Mouse (Mus musculus) heart, embryonic 10.5 days (tissue): ENCODE results near the gene Gpr176. TPM values are rescaled to one million over a fixed set of nuclear protein-coding genes. Genes with fewer than 3 reads are reported as not detected.

ENCODE experiments used
- DNase-seq: peaks from one replicate; pipeline ENCODE4 v3.0.0-alpha.2; 2017; ENCODE audit warnings: low spot score
- H3K27ac ChIP-seq: fragments of 300-500 bp; sonication (generic); 2 replicates; pipeline ENCODE4 v1.5.1; 2016; ENCODE audit warnings: mild to moderate bottlenecking
- H3K27me3 ChIP-seq: fragments of 300-500 bp; sonication (generic); 2 replicates; pipeline ENCODE4 v1.6.1; 2016; ENCODE audit warnings: mild to moderate bottlenecking; ENCODE audit not compliant: poor library complexity, insufficient read depth, severe bottlenecking
- H3K36me3 ChIP-seq: fragments of 300-500 bp; sonication (generic); 2 replicates; pipeline ENCODE4 v1.6.1; 2016; ENCODE audit warnings: mild to moderate bottlenecking, moderate library complexity
- H3K4me1 ChIP-seq: fragments of 300-500 bp; sonication (generic); 2 replicates; pipeline ENCODE4 v1.6.1; 2016; ENCODE audit warnings: mild to moderate bottlenecking
- H3K4me3 ChIP-seq: fragments of 300-500 bp; sonication (generic); 2 replicates; pipeline ENCODE4 v1.5.1; 2016; ENCODE audit warnings: mild to moderate bottlenecking, moderate library complexity
- H3K9me3 ChIP-seq: fragments of 300-500 bp; sonication (generic); 2 replicates; pipeline ENCODE4 v1.6.1; 2016; ENCODE audit warnings: mild to moderate bottlenecking, moderate library complexity
- WGBS: fragments of 180-500 bp; shearing (Covaris S2); methylation state at CpG from one replicate; pipeline ENCODE4 v1.1.7; 2016; 5-methylcytosine and 5-hydroxymethylcytosine counted together
- polyA plus RNA-seq: library from polyadenylated mRNA; unstranded; fragments of >200 nt; fragmentation: Nextera tagmentation; extraction: Ambion mirVana; gene quantifications from 2 replicates; pipeline ENCODE4 v1.2.1, GENCODE M21; 2016

Gpr176 gene
- polyA plus RNA-seq, 1 experiment from 2014 or later: 0.39 TPM

GRCm38 (mm10) chr2:118288326-118289065 lies 84.7 kb downstream of the Gpr176 start:
- Histone ChIP-seq H3K27ac (no peak overlapping the region), H3K4me1 (no peaks in the 10 kb centered on the region), H3K27me3 (no peaks in the 10 kb centered on the region), H3K9me3 (no peaks in the 10 kb centered on the region), H3K4me3 (no peak overlapping the region), H3K36me3 (no peaks in the 10 kb centered on the region)
- WGBS: 90% methylated on average over 9 of the region's 9 CpGs
- DNase-seq: no peak

GRCm38 (mm10) chr2:118287678-118288077 lies 85.5 kb downstream of the Gpr176 start:
- H3K4me1 ChIP-seq: no peaks in the 10 kb centered on the region
- no peaks in the 10 kb centered on the region for H3K9me3 ChIP-seq
- no peaks in the 10 kb centered on the region for H3K36me3 ChIP-seq
- no peak overlapping the region for H3K4me3 ChIP-seq
- H3K27me3 ChIP-seq: no peaks in the 10 kb centered on the region
- 80% methylated on average over 4 of the region's 4 CpGs for WGBS
- no peak for DNase-seq
- H3K27ac ChIP-seq: no peak overlapping the region

- Histone ChIP-seq H3K36me3 (no peaks in the 10 kb centered on the region), H3K4me3 (no peak overlapping the region), H3K9me3 (no peaks in the 10 kb centered on the region), H3K27me3 (no peaks in the 10 kb centered on the region), H3K27ac (no peak overlapping the region), H3K4me1 (peaks cover 3% of the 10 kb centered on the region)
- no peak for DNase-seq
- 75% methylated on average over 3 of the region's 3 CpGs for WGBS
Observed at GRCm38 (mm10) chr2:118282467-118282866, 90.8 kb downstream of the Gpr176 start.

GRCm38 (mm10) chr2:118278249-118278648 lies 95.0 kb downstream of the Gpr176 start:
- no peak for DNase-seq
- WGBS: 85% methylated on average over 8 of the region's 8 CpGs

GRCm38 (mm10) chr2:118271606-118272005 lies 101.6 kb downstream of the Gpr176 start:
- DNase-seq: no peak
- no peaks in the 10 kb centered on the region for H3K4me1 ChIP-seq
- no peak overlapping the region for H3K27ac ChIP-seq
- H3K27me3 ChIP-seq: no peaks in the 10 kb centered on the region
- no peaks in the 10 kb centered on the region for H3K36me3 ChIP-seq
- no peak overlapping the region for H3K4me3 ChIP-seq
- H3K9me3 ChIP-seq: no peaks in the 10 kb centered on the region
- 86% methylated on average over 10 of the region's 10 CpGs for WGBS

More at GRCm38 (mm10) chr2:118278249-118278648, 95.0 kb downstream of the Gpr176 start:
- H3K9me3 ChIP-seq: no peaks in the 10 kb centered on the region
- H3K4me1 ChIP-seq: peaks cover 3% of the 10 kb centered on the region
- no peak overlapping the region for H3K4me3 ChIP-seq
- no peak overlapping the region for H3K27ac ChIP-seq
- no peaks in the 10 kb centered on the region for H3K36me3 ChIP-seq
- no peaks in the 10 kb centered on the region for H3K27me3 ChIP-seq

- Histone ChIP-seq H3K4me1 (no peaks in the 10 kb centered on the region), H3K36me3 (no peaks in the 10 kb centered on the region), H3K27me3 (no peaks in the 10 kb centered on the region), H3K27ac (no peak overlapping the region), H3K4me3 (no peak overlapping the region), H3K9me3 (no peaks in the 10 kb centered on the region)
- DNase-seq: no peak
- WGBS: 89% methylated on average over 14 of the region's 14 CpGs
Observed at GRCm38 (mm10) chr2:118270213-118270612, 103.0 kb downstream of the Gpr176 start.

- Histone ChIP-seq H3K27me3 (peaks cover 9% of the 10 kb centered on the region), H3K9me3 (no peaks in the 10 kb centered on the region), H3K36me3 (no peaks in the 10 kb centered on the region), H3K27ac (no peak overlapping the region), H3K4me1 (no peaks in the 10 kb centered on the region), H3K4me3 (no peak overlapping the region)
- WGBS: 43% methylated on average over 2 of the region's 2 CpGs
- DNase-seq: no peak
Observed at GRCm38 (mm10) chr2:118263914-118264201, 109.4 kb downstream of the Gpr176 start.

- DNase-seq: no peak
- Histone ChIP-seq H3K27ac (no peak overlapping the region), H3K27me3 (peaks cover 9% of the 10 kb centered on the region), H3K4me1 (no peaks in the 10 kb centered on the region), H3K36me3 (no peaks in the 10 kb centered on the region), H3K9me3 (no peaks in the 10 kb centered on the region), H3K4me3 (no peak overlapping the region)
- WGBS: 20% methylated on average over 8 of the region's 8 CpGs
Observed at GRCm38 (mm10) chr2:118263151-118263913, 109.9 kb downstream of the Gpr176 start.

- WGBS: 53% methylated on average over 8 of the region's 8 CpGs
Observed at GRCm38 (mm10) chr2:118262673-118263072, 110.5 kb downstream of the Gpr176 start.

GRCm38 (mm10) chr2:118259746-118260145 lies 113.5 kb downstream of the Gpr176 start:
- Histone ChIP-seq H3K27ac (no peak overlapping the region), H3K4me1 (0 out of 2 replicates have a peak, but pooled peaks cover 5% of the 10 kb centered on the region), H3K36me3 (no peaks in the 10 kb centered on the region), H3K9me3 (no peaks in the 10 kb centered on the region), H3K27me3 (peaks cover 9% of the 10 kb centered on the region), H3K4me3 (no peak overlapping the region)
- WGBS: 81% methylated on average over 5 of the region's 5 CpGs
- no peak for DNase-seq

More at GRCm38 (mm10) chr2:118262673-118263072, 110.5 kb downstream of the Gpr176 start:
- no peak overlapping the region for H3K4me3 ChIP-seq
- peaks cover 9% of the 10 kb centered on the region for H3K27me3 ChIP-seq
- no peaks in the 10 kb centered on the region for H3K9me3 ChIP-seq
- no peak for DNase-seq
- no peaks in the 10 kb centered on the region for H3K36me3 ChIP-seq
- no peaks in the 10 kb centered on the region for H3K4me1 ChIP-seq
- no peak overlapping the region for H3K27ac ChIP-seq

GRCm38 (mm10) chr2:118257094-118257493 lies 116.1 kb downstream of the Gpr176 start:
- peak overlapping the region; percentile 67 for H3K4me3 ChIP-seq
- DNase-seq: no peak
- H3K9me3 ChIP-seq: no peaks in the 10 kb centered on the region
- H3K36me3 ChIP-seq: no peaks in the 10 kb centered on the region
- 0 out of 2 replicates have a peak, but pooled peaks cover 5% of the 10 kb centered on the region for H3K4me1 ChIP-seq
- H3K27ac ChIP-seq: no peak overlapping the region
- 69% methylated on average over 8 of the region's 8 CpGs for WGBS
- H3K27me3 ChIP-seq: no peaks in the 10 kb centered on the region; the same call in 1 of the 2 replicates

- no peaks in the 10 kb centered on the region for H3K36me3 ChIP-seq
- no peaks in the 10 kb centered on the region; the same call in 1 of the 2 replicates for H3K27me3 ChIP-seq
- peak; percentile 92 for DNase-seq
- 0 out of 2 replicates have a peak within 1 kb of the TSS, but pooled peaks have one; percentile 52 for H3K27ac ChIP-seq
- H3K9me3 ChIP-seq: no peaks in the 10 kb centered on the region
- peak within 1 kb of the TSS; percentile 67 for H3K4me3 ChIP-seq
- 2% methylated on average over 25 of the region's 25 CpGs for WGBS
- H3K4me1 ChIP-seq: 0 out of 2 replicates have a peak, but pooled peaks cover 5% of the 10 kb centered on the region
Observed at GRCm38 (mm10) chr2:118256621-118257053, 116.6 kb downstream of the Gpr176 start, which contains the start of gene Fsip1. TSS of gene Fsip1 (minus strand) at chr2:118256966.

- no peak for DNase-seq
- no peaks in the 10 kb centered on the region; the same call in 1 of the 2 replicates for H3K27me3 ChIP-seq
- 69% methylated on average over 8 of the region's 8 CpGs for WGBS
- H3K4me3 ChIP-seq: no peak overlapping the region
- H3K4me1 ChIP-seq: 0 out of 2 replicates have a peak, but pooled peaks cover 5% of the 10 kb centered on the region
- no peak overlapping the region for H3K27ac ChIP-seq
- no peaks in the 10 kb centered on the region for H3K9me3 ChIP-seq
- H3K36me3 ChIP-seq: no peaks in the 10 kb centered on the region
Observed at GRCm38 (mm10) chr2:118254516-118254915, 118.7 kb downstream of the Gpr176 start.
